ENCODE assay signal across 8 mouse cellular contexts in the genomic region with DNA sequence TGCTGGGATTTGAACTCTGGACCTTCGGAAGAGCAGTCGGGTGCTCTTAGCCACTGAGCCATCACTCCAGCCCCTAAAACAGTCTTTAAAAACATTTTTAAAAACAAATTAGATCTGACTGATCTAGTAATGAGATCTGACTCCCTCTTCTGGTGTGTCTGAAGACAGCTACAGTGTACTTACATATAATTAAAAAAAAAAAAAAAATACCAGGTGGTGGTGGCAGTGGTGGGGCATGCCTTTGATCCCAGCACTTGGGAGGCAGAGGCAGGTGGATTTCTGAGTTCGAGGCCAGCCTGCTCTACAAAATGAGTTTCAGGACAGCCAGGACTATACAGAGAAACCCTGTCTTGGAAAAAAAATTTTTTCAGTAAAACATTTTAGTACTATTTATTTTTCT. TPM values are rescaled to one million over a fixed set of nuclear protein-coding genes. Genes with fewer than 3 reads are reported as not detected.
DNase-seq lines count a peak whose midpoint lies in the region; ATAC-seq and TF ChIP-seq lines count a peak whose summit lies in the region.
"Not testable (repeated sequence)": the region's sequence is repeated elsewhere in the genome, so short reads cannot be mapped to it uniquely, and the experiment has no call there.

No protein-coding gene starts in this region.

- ATAC-seq in Patski; heart, embryonic 14.5 days (ENCODE audit: insufficient number of reproducible peaks, insufficient read depth, low FRiP score, low read depth); kidney, embryonic 15.5 days (replicated peaks; ENCODE audit: low FRiP score); liver, embryonic 12.5 days; lung, postnatal 0 days; stomach, embryonic 15.5 days (ENCODE audit: insufficient read depth, low FRiP score, low read depth): not testable (repeated sequence)

- DNase-seq in CH12.LX (ENCODE audit: extremely low read depth); Patski (ENCODE audit: low read depth, low spot score); lung, postnatal 0 days (ENCODE audit: low spot score): not testable (repeated sequence)

- not testable (repeated sequence) for H3K27me3 ChIP-seq in CH12.LX (replicated peaks); Patski; heart, embryonic 14.5 days (ENCODE audit: control insufficient read depth, insufficient read depth, low read length); kidney, embryonic 15.5 days; liver, embryonic 12.5 days (replicated peaks); lung, postnatal 0 days (replicated peaks; ENCODE audit: insufficient read depth, low read length); stomach, embryonic 15.5 days (replicated peaks)

- peak overlapping the region; percentile 53 for H3K4me2 ChIP-seq in CH12.LX (ENCODE audit: insufficient read depth, low read depth, poor library complexity, severe bottlenecking)
- H3K4me2 ChIP-seq in heart, embryonic 14.5 days (ENCODE audit: low read length): peak overlapping the region; percentile 59; the same call in 1 of the 2 replicates
- peak overlapping the region; percentile 48 for H3K4me2 ChIP-seq in kidney, embryonic 15.5 days
- peak overlapping the region; percentile 57; the same call in 1 of the 2 replicates for H3K4me2 ChIP-seq in liver, embryonic 12.5 days
- not testable (repeated sequence) for H3K4me2 ChIP-seq in lung, postnatal 0 days (replicated peaks; ENCODE audit: low read depth, low read length); stomach, embryonic 15.5 days

- not testable (repeated sequence) for TF ChIP-seq CTCF in CH12.LX (conservative IDR thresholded peaks at IDR 0.05 in 1 of 2, IDR thresholded peaks at IDR 0.05 in 1 of 2; ENCODE audit: low read depth in 2 of 2, low read length in 2 of 2); embryonic fibroblast, embryonic 13.5 days (IDR thresholded peaks at IDR 0.05; ENCODE audit: borderline replicate concordance, insufficient read depth, low read length); lung, postnatal 0 days (IDR thresholded peaks at IDR 0.05)
- TF ChIP-seq CTCF in Patski (IDR thresholded peaks at IDR 0.05): peak; percentile 23

- H3K9me3 ChIP-seq in CH12.LX (replicated peaks; ENCODE audit: low read length); heart, embryonic 14.5 days (ENCODE audit: control insufficient read depth, low read length); kidney, embryonic 15.5 days (replicated peaks); liver, embryonic 12.5 days (replicated peaks); lung, postnatal 0 days (ENCODE audit: low read length); stomach, embryonic 15.5 days: not testable (repeated sequence)

- TF ChIP-seq EP300 in CH12.LX (IDR thresholded peaks at IDR 0.05; ENCODE audit: low read length); lung, postnatal 0 days (IDR thresholded peaks at IDR 0.05): not testable (repeated sequence)

- not testable (repeated sequence) for H3K79me2 ChIP-seq in CH12.LX (replicated peaks; ENCODE audit: control insufficient read depth, extremely low read depth, insufficient read depth, poor library complexity, severe bottlenecking)

- not testable (repeated sequence) for H3K9ac ChIP-seq in CH12.LX (ENCODE audit: insufficient read depth, low read depth); kidney, embryonic 15.5 days; liver, embryonic 12.5 days; lung, postnatal 0 days (replicated peaks; ENCODE audit: low read depth); stomach, embryonic 15.5 days
- H3K9ac ChIP-seq in heart, embryonic 14.5 days (ENCODE audit: low read length): peak overlapping the region; percentile 51; the same call in 1 of the 2 replicates

- TF ChIP-seq RAD21 in CH12.LX (IDR thresholded peaks at IDR 0.05; ENCODE audit: low read depth, low read length): not testable (repeated sequence)

- dilution Hi-C loops in CH12.LX (cut with MboI; ENCODE audit: extremely low pct_ligation_motif_present, extremely low pct_unique_long_range_greater_than_20kb, low sequenced_read_pairs): not testable (repeated sequence)

- TF ChIP-seq POLR2A in CH12.LX (IDR thresholded peaks at IDR 0.05; ENCODE audit: low read depth, low read length); embryonic fibroblast, embryonic 13.5 days (IDR thresholded peaks at IDR 0.05; ENCODE audit: low read depth, low read length): not testable (repeated sequence)

- H3K36me3 ChIP-seq in CH12.LX (replicated peaks in 1 of 2; ENCODE audit: control insufficient read depth in 1 of 2, insufficient read depth in 1 of 2, low read length in 1 of 2); heart, embryonic 14.5 days (ENCODE audit: control insufficient read depth, insufficient read depth, low read length); kidney, embryonic 15.5 days; liver, embryonic 12.5 days; lung, postnatal 0 days (ENCODE audit: insufficient read depth, low read length); stomach, embryonic 15.5 days: not testable (repeated sequence)

- CTCF ChIA-PET in Patski (lab: Charles Lee): interaction anchor here (0.8 to 1.9 kb wide), 4 partner anchors 12 to 50 kb away, joined by 3 to 6 read pairs (median 4); no protein-coding TSS in a partner anchor

- not testable (repeated sequence) for H3K4me3 ChIP-seq in CH12.LX (replicated peaks in 1 of 3; ENCODE audit: low read depth in 2 of 3, low read length in 2 of 3, poor library complexity in 1 of 3); embryonic fibroblast, embryonic 13.5 days (ENCODE audit: insufficient read depth, low read length); heart, embryonic 14.5 days (ENCODE audit: control insufficient read depth in 1 of 2, insufficient read depth in 1 of 2, low read depth in 1 of 2, low read length in 2 of 2); kidney, embryonic 15.5 days (replicated peaks); liver, embryonic 12.5 days; lung, postnatal 0 days (ENCODE audit: low read depth, low read length); stomach, embryonic 15.5 days (replicated peaks)

- WGBS in heart, embryonic 14.5 days: 93% methylated on average over 3 of the region's 3 CpGs
- WGBS in kidney, embryonic 15.5 days: 88% methylated on average over 3 of the region's 3 CpGs
- 82% methylated on average over 3 of the region's 3 CpGs for WGBS in liver, embryonic 12.5 days (ENCODE audit: insufficient replicate concordance)
- 92% methylated on average over 3 of the region's 3 CpGs for WGBS in lung, postnatal 0 days
- WGBS in stomach, embryonic 15.5 days: 86% methylated on average over 3 of the region's 3 CpGs

- POLR2A ChIA-PET in Patski (lab: Charles Lee): interaction anchor here (1.9 to 2.4 kb wide), 2 partner anchors 12 to 14 kb away, joined by 4 to 8 read pairs; partner anchors contain the start of gene Wee1

- peak overlapping the region; percentile 91 for H3K27ac ChIP-seq in CH12.LX (ENCODE audit: insufficient read depth, low read depth)
- peak overlapping the region; percentile 91 for H3K27ac ChIP-seq in embryonic fibroblast, embryonic 13.5 days (ENCODE audit: insufficient read depth, low read length)
- peak overlapping the region; percentile 75 to 90; a peak in 2 of 4 replicates for H3K27ac ChIP-seq in heart, embryonic 14.5 days (replicated peaks in 1 of 2; ENCODE audit: control insufficient read depth in 1 of 2, insufficient read depth in 1 of 2, low read depth in 2 of 2, low read length in 2 of 2)
- H3K27ac ChIP-seq in kidney, embryonic 15.5 days: peak overlapping the region; percentile 69; the same call in 1 of the 2 replicates
- H3K27ac ChIP-seq in liver, embryonic 12.5 days: peak overlapping the region; percentile 71; the same call in 1 of the 2 replicates
- peak overlapping the region; percentile 58 for H3K27ac ChIP-seq in lung, postnatal 0 days (ENCODE audit: low read length)
- H3K27ac ChIP-seq in stomach, embryonic 15.5 days: peak overlapping the region; percentile 80

- in situ Hi-C loops in CH12.LX (cut with MboI; ENCODE audit: low pct_ligation_motif_present, low pct_unique_long_range_greater_than_20kb, low sequenced_read_pairs); Patski (cut with MboI; ENCODE audit: low pct_unique_long_range_greater_than_20kb): not testable (repeated sequence)

- peaks cover 0 to 17% of the 10 kb centered on the region in 2 experiments; a peak in 2 of 4 replicates for H3K4me1 ChIP-seq in CH12.LX (ENCODE audit: control insufficient read depth in 1 of 2, insufficient read depth in 2 of 2)
- H3K4me1 ChIP-seq in embryonic fibroblast, embryonic 13.5 days (ENCODE audit: control insufficient read depth, insufficient read depth, low read length); lung, postnatal 0 days (ENCODE audit: insufficient read depth, low read depth, low read length); stomach, embryonic 15.5 days: not testable (repeated sequence)
- H3K4me1 ChIP-seq in heart, embryonic 14.5 days (ENCODE audit: control insufficient read depth in 2 of 2, insufficient read depth in 2 of 2, low read length in 2 of 2): peaks cover 16 to 18% of the 10 kb centered on the region in 2 experiments
- peaks cover 17% of the 10 kb centered on the region for H3K4me1 ChIP-seq in kidney, embryonic 15.5 days
- peaks cover 31% of the 10 kb centered on the region for H3K4me1 ChIP-seq in liver, embryonic 12.5 days

RNA-seq across cellular contexts. Expression of gene Wee1, which starts 13.3 kb away (rescaled TPM):
- 10.1 and 12.3 TPM in 2 replicates for total RNA-seq in CH12.LX (2012; rRNA removed)
- total RNA-seq in CH12.LX (2014; rRNA removed): 12.2 and 14.2 TPM in 2 replicates
- polyA plus RNA-seq in CH12.LX (2012; ENCODE audit: insufficient read length, low read depth): 26.9 and 30.3 TPM in 2 replicates
- polyA plus RNA-seq in Patski (2021): 28.5 TPM
- polyA plus RNA-seq in embryonic fibroblast, embryonic 13.5 days (2011; ENCODE audit: insufficient read length, low read depth, missing spikeins): 18.5 and 21.6 TPM in 2 replicates
- polyA plus RNA-seq in heart, embryonic 14.5 days (2014; fragmentation: Nextera tagmentation; extraction: Ambion mirVana): 29.8 and 30.2 TPM in 2 replicates
- polyA plus RNA-seq in kidney, embryonic 15.5 days (2015; fragmentation: Nextera tagmentation; extraction: Ambion mirVana): 25.1 and 26.6 TPM in 2 replicates
- polyA plus RNA-seq in liver, embryonic 12.5 days (2016; fragmentation: Nextera tagmentation; extraction: Ambion mirVana): 23.6 and 24.9 TPM in 2 replicates
- 7.9 and 8.6 TPM in 2 replicates for polyA plus RNA-seq in lung, postnatal 0 days (2015; fragmentation: Nextera tagmentation; extraction: Ambion mirVana)
- polyA plus RNA-seq in stomach, embryonic 15.5 days (2015; fragmentation: Nextera tagmentation; extraction: Ambion mirVana): 30.1 and 34.7 TPM in 2 replicates

RNA-seq across cellular contexts. Expression of gene Zfp143, which starts 47.5 kb away (rescaled TPM):
- 17.0 and 18.4 TPM in 2 replicates for total RNA-seq in CH12.LX (2012; rRNA removed)
- 22.7 and 23.4 TPM in 2 replicates for total RNA-seq in CH12.LX (2014; rRNA removed)
- polyA plus RNA-seq in CH12.LX (2012; ENCODE audit: insufficient read length, low read depth): 17.1 and 17.5 TPM in 2 replicates
- 12.5 TPM for polyA plus RNA-seq in Patski (2021)
- polyA plus RNA-seq in embryonic fibroblast, embryonic 13.5 days (2011; ENCODE audit: insufficient read length, low read depth, missing spikeins): 15.0 and 16.3 TPM in 2 replicates
- 14.3 and 15.9 TPM in 2 replicates for polyA plus RNA-seq in heart, embryonic 14.5 days (2014; fragmentation: Nextera tagmentation; extraction: Ambion mirVana)
- 19.0 and 21.0 TPM in 2 replicates for polyA plus RNA-seq in kidney, embryonic 15.5 days (2015; fragmentation: Nextera tagmentation; extraction: Ambion mirVana)
- polyA plus RNA-seq in liver, embryonic 12.5 days (2016; fragmentation: Nextera tagmentation; extraction: Ambion mirVana): 13.5 and 14.2 TPM in 2 replicates
- polyA plus RNA-seq in lung, postnatal 0 days (2015; fragmentation: Nextera tagmentation; extraction: Ambion mirVana): 10.6 and 12.1 TPM in 2 replicates
- 15.8 and 16.2 TPM in 2 replicates for polyA plus RNA-seq in stomach, embryonic 15.5 days (2015; fragmentation: Nextera tagmentation; extraction: Ambion mirVana)
